Mouse (Mus musculus): ENCODE measurements around the gene Numb. TPM values are rescaled to one million over a fixed set of nuclear protein-coding genes. Genes with fewer than 3 reads are reported as not detected.
"Not testable (repeated sequence)": the region's sequence is repeated elsewhere in the genome, so short reads cannot be mapped to it uniquely, and the experiment has no call there.

Numb gene
- polyA plus RNA-seq, 1 experiment from 2014 or later: 30.6 TPM

DNA sequence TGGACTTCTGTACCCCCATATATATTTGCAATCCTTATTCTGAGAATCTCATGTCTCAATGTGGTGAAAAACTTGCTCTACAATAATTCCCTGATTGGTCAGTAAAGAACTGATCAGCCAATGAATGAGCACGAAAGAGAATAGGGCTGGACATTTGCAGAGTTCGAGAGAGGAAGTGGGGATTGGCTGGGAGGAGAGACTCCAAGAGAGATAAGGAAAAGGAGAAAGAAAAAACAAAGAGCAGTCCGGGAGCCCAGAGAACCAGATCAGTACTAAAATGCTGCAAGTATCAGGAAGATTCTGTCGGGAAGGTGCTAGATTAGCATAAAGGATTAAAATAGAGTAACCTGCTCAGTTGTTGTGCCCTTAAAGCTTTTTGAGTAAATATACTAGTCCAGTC is 27.3 kb upstream of the Numb start:
- H3K4me1 ChIP-seq (ENCODE audit: control insufficient read depth, insufficient read depth, low read length): peaks cover 25% of the 10 kb centered on the region
- WGBS: 54% methylated on average over 4 of the region's 4 CpGs

DNA sequence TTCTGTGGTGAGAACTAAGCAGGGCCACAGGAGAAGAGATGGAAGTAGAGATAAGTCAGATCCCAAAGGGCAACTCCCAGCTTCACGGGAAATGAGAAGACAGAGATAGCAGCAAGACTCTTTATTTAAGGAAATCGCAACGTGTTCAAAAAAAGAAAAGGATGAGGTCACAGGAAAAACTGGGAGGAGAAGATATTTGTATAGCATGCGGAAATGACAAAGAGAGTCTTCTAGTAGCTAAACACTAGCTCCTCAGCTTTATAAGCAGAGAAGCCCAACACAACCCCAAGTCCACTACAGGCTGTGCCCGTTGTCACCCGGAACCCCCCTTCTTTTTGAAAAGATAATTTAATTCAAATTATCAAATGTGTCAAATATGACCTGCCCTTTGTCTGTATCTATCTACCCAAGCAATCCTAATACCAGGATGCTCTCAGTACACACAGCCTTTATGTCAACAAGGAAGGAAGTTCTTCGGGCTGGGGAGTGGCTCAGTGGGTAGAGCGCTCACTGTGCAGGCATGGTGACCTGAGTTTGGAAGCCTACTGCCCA is 25.6 kb upstream of the Numb start:
- no peak; the same call in 1 of the 2 replicates for ATAC-seq (replicated peaks; ENCODE audit: extremely low read depth, insufficient read depth, low FRiP score)
- Histone ChIP-seq H3K4me1 (ENCODE audit: control insufficient read depth, insufficient read depth, low read length) (peaks cover 14% of the 10 kb centered on the region), H3K4me3 (ENCODE audit: low read length) (no peak overlapping the region), H3K27ac (ENCODE audit: low read length) (peak overlapping the region; percentile 78), H3K9me3 (replicated peaks; ENCODE audit: control insufficient read depth, low read length) (no peaks in the 10 kb centered on the region; the same call in 1 of the 2 replicates), H3K4me2 (ENCODE audit: low read depth, low read length) (no peak overlapping the region), H3K27me3 (ENCODE audit: control insufficient read depth, insufficient read depth, low read length) (no peaks in the 10 kb centered on the region), H3K36me3 (ENCODE audit: control insufficient read depth, insufficient read depth) (no peaks in the 10 kb centered on the region), H3K9ac (ENCODE audit: low read length) (no peak overlapping the region)
- WGBS: 65% methylated on average over 8 of the region's 8 CpGs

More for the DNA sequence above, 27.3 kb upstream of the Numb start:
- H3K27me3 ChIP-seq (ENCODE audit: control insufficient read depth, insufficient read depth, low read length): no peaks in the 10 kb centered on the region
- ATAC-seq (replicated peaks; ENCODE audit: extremely low read depth, insufficient read depth, low FRiP score): no peak
- H3K9ac ChIP-seq (ENCODE audit: low read length): no peak overlapping the region
- H3K9me3 ChIP-seq (replicated peaks; ENCODE audit: control insufficient read depth, low read length): no peaks in the 10 kb centered on the region; the same call in 1 of the 2 replicates
- H3K4me2 ChIP-seq (ENCODE audit: low read depth, low read length): no peak overlapping the region
- H3K27ac ChIP-seq (ENCODE audit: low read length): no peak overlapping the region
- peaks cover 5% of the 10 kb centered on the region; the same call in 1 of the 2 replicates for H3K36me3 ChIP-seq (ENCODE audit: control insufficient read depth, insufficient read depth)
- H3K4me3 ChIP-seq (ENCODE audit: low read length): no peak overlapping the region

DNA sequence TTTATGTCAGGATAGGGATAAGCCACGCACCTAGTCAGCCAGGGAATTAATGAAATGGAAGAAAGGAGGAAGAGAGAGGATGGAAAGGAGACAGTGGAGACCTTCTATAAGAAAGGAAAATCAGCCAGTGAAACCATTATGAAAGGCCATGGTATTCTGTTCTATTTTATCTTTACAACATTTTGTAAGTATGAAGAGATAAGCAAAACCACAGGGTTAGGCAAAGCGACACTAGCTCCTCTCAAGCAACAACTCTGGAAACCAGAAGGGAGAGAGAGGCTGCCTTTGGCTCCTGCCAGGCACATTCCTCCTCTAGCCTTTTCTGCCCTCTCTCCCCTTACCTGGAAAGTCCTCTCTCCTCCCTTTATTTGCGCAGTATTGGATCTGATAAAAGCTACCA is 20.2 kb upstream of the Numb start:
- 77% methylated on average over 3 of the region's 3 CpGs for WGBS
- H3K9ac ChIP-seq (ENCODE audit: low read length): no peak overlapping the region
- H3K27ac ChIP-seq (ENCODE audit: low read length): no peak overlapping the region
- no peak overlapping the region for H3K4me3 ChIP-seq (ENCODE audit: low read length)
- no peak overlapping the region for H3K4me2 ChIP-seq (ENCODE audit: low read depth, low read length)
- no peaks in the 10 kb centered on the region for H3K36me3 ChIP-seq (ENCODE audit: control insufficient read depth, insufficient read depth)
- no peaks in the 10 kb centered on the region; the same call in 1 of the 2 replicates for H3K9me3 ChIP-seq (replicated peaks; ENCODE audit: control insufficient read depth, low read length)
- no peak for ATAC-seq (replicated peaks; ENCODE audit: extremely low read depth, insufficient read depth, low FRiP score)
- no peaks in the 10 kb centered on the region for H3K27me3 ChIP-seq (ENCODE audit: control insufficient read depth, insufficient read depth, low read length)
- no peaks in the 10 kb centered on the region for H3K4me1 ChIP-seq (ENCODE audit: control insufficient read depth, insufficient read depth, low read length)

- 60% methylated on average over 4 of the region's 4 CpGs for WGBS
- no peak overlapping the region for H3K4me2 ChIP-seq (ENCODE audit: low read depth, low read length)
- no peak overlapping the region for H3K27ac ChIP-seq (ENCODE audit: low read length)
- H3K9me3 ChIP-seq (replicated peaks; ENCODE audit: control insufficient read depth, low read length): no peaks in the 10 kb centered on the region
- no peak overlapping the region for H3K4me3 ChIP-seq (ENCODE audit: low read length)
- H3K9ac ChIP-seq (ENCODE audit: low read length): no peak overlapping the region
- no peaks in the 10 kb centered on the region for H3K27me3 ChIP-seq (ENCODE audit: control insufficient read depth, insufficient read depth, low read length)
- H3K4me1 ChIP-seq (ENCODE audit: control insufficient read depth, insufficient read depth, low read length): no peaks in the 10 kb centered on the region
- H3K36me3 ChIP-seq (ENCODE audit: control insufficient read depth, insufficient read depth): no peaks in the 10 kb centered on the region
- ATAC-seq (replicated peaks; ENCODE audit: extremely low read depth, insufficient read depth, low FRiP score): no peak
These were observed 18.3 kb upstream of the Numb start for GRCm38 (mm10) chr12:83940031-83940430.

GRCm38 (mm10) chr12:83939332-83939731 is 17.6 kb upstream of the Numb start:
- Histone ChIP-seq H3K27me3 (ENCODE audit: control insufficient read depth, insufficient read depth, low read length) (no peaks in the 10 kb centered on the region), H3K4me2 (ENCODE audit: low read depth, low read length) (no peak overlapping the region), H3K27ac (ENCODE audit: low read length) (no peak overlapping the region), H3K9me3 (replicated peaks; ENCODE audit: control insufficient read depth, low read length) (no peaks in the 10 kb centered on the region), H3K4me1 (ENCODE audit: control insufficient read depth, insufficient read depth, low read length) (no peaks in the 10 kb centered on the region), H3K36me3 (ENCODE audit: control insufficient read depth, insufficient read depth) (no peaks in the 10 kb centered on the region), H3K9ac (ENCODE audit: low read length) (no peak overlapping the region), H3K4me3 (ENCODE audit: low read length) (no peak overlapping the region)
- ATAC-seq (replicated peaks; ENCODE audit: extremely low read depth, insufficient read depth, low FRiP score): no peak
- WGBS: 75% methylated on average over 2 of the region's 2 CpGs

DNA sequence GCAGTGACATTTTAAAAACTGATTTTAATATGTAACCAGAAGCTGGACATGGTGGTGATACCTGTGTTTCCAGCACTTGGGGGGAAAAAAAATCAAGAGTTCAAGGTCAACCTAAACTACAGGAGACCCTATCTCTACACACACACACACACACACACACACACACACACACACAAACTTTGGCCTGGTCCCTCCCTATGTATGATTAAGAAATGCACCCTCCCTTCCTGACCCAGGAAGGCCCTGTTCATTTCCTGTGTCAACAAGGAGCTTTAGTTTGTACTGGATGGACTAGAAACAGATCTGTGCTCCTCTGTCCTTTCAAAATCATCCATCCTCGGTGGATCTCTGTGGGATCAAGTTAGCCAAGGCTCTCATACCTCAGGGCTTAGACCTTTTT is 16.9 kb upstream of the Numb start:
- 39% methylated on average over 1 of the region's 1 CpGs for WGBS
- H3K9ac ChIP-seq (ENCODE audit: low read length); H3K27ac ChIP-seq (ENCODE audit: low read length); H3K27me3 ChIP-seq (ENCODE audit: control insufficient read depth, insufficient read depth, low read length); H3K9me3 ChIP-seq (replicated peaks; ENCODE audit: control insufficient read depth, low read length); H3K36me3 ChIP-seq (ENCODE audit: control insufficient read depth, insufficient read depth); H3K4me2 ChIP-seq (ENCODE audit: low read depth, low read length); ATAC-seq (replicated peaks; ENCODE audit: extremely low read depth, insufficient read depth, low FRiP score); H3K4me3 ChIP-seq (ENCODE audit: low read length); H3K4me1 ChIP-seq (ENCODE audit: control insufficient read depth, insufficient read depth, low read length): not testable (repeated sequence)

- H3K27me3 ChIP-seq (ENCODE audit: control insufficient read depth, insufficient read depth, low read length): no peaks in the 10 kb centered on the region
- no peaks in the 10 kb centered on the region for H3K9me3 ChIP-seq (replicated peaks; ENCODE audit: control insufficient read depth, low read length)
- H3K9ac ChIP-seq (ENCODE audit: low read length): no peak overlapping the region
- ATAC-seq (replicated peaks; ENCODE audit: extremely low read depth, insufficient read depth, low FRiP score): no peak
- no peak overlapping the region for H3K27ac ChIP-seq (ENCODE audit: low read length)
- H3K4me2 ChIP-seq (ENCODE audit: low read depth, low read length): no peak overlapping the region
- no peak overlapping the region for H3K4me3 ChIP-seq (ENCODE audit: low read length)
- 59% methylated on average over 10 of the region's 10 CpGs for WGBS
- H3K4me1 ChIP-seq (ENCODE audit: control insufficient read depth, insufficient read depth, low read length): no peaks in the 10 kb centered on the region
- H3K36me3 ChIP-seq (ENCODE audit: control insufficient read depth, insufficient read depth): no peaks in the 10 kb centered on the region
These were observed 15.9 kb upstream of the Numb start for GRCm38 (mm10) chr12:83937600-83937999.

DNA sequence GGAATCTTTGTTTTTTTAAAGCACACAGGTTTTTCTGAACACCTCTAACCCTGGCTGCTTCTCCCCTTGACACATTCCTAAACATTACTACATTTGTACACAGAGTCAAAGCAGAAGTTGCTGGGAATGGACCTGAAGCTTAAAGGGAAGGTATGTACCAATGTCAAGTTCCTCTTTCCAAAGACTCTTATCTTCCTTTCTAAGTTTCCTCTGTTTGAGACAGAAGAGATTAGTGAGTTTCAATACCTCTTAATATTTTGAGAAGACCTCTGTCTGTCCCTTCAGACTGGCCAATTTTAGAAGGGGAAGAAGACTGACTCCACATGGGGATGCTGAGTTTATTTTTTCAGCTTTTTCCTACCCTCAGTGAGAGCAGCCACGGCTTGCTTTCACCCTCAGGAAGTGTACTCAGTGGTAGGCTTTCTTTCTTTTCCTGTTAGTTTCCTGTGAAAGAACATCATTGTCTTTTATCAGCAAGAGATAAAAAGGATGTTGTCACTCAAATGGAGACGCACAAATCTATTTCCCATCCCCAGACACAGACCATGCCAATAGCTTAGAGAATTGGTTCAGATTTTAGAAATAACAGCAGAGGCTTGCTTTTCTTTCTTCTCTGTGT is 7.6 kb upstream of the Numb start:
- ATAC-seq (replicated peaks; ENCODE audit: extremely low read depth, insufficient read depth, low FRiP score): no peak
- H3K27ac ChIP-seq (ENCODE audit: low read length): peak overlapping the region; percentile 65

GRCm38 (mm10) chr12:83927747-83928146 is 6.0 kb upstream of the Numb start:
- H3K27ac ChIP-seq (ENCODE audit: low read length): peak overlapping the region; percentile 47; the same call in 1 of the 2 replicates
- H3K4me2 ChIP-seq (ENCODE audit: low read depth, low read length): no peak overlapping the region
- H3K9ac ChIP-seq (ENCODE audit: low read length): no peak overlapping the region
- no peaks in the 10 kb centered on the region for H3K27me3 ChIP-seq (ENCODE audit: control insufficient read depth, insufficient read depth, low read length)
- H3K4me3 ChIP-seq (ENCODE audit: low read length): no peak overlapping the region
- H3K9me3 ChIP-seq (replicated peaks; ENCODE audit: control insufficient read depth, low read length): no peaks in the 10 kb centered on the region
- H3K4me1 ChIP-seq (ENCODE audit: control insufficient read depth, insufficient read depth, low read length): peaks cover 35% of the 10 kb centered on the region
- WGBS: 59% methylated on average over 4 of the region's 4 CpGs
- no peaks in the 10 kb centered on the region for H3K36me3 ChIP-seq (ENCODE audit: control insufficient read depth, insufficient read depth)
- no peak for ATAC-seq (replicated peaks; ENCODE audit: extremely low read depth, insufficient read depth, low FRiP score)

More for the DNA sequence above, 7.6 kb upstream of the Numb start:
- 17% methylated on average over 2 of the region's 2 CpGs for WGBS
- Histone ChIP-seq H3K4me1 (ENCODE audit: control insufficient read depth, insufficient read depth, low read length) (peaks cover 20% of the 10 kb centered on the region), H3K9me3 (replicated peaks; ENCODE audit: control insufficient read depth, low read length) (no peaks in the 10 kb centered on the region), H3K9ac (ENCODE audit: low read length) (no peak overlapping the region), H3K36me3 (ENCODE audit: control insufficient read depth, insufficient read depth) (no peaks in the 10 kb centered on the region), H3K27me3 (ENCODE audit: control insufficient read depth, insufficient read depth, low read length) (no peaks in the 10 kb centered on the region), H3K4me3 (ENCODE audit: low read length) (no peak overlapping the region), H3K4me2 (ENCODE audit: low read depth, low read length) (no peak overlapping the region)
